Mouse (Mus musculus) kidney, embryonic 15.5 days (tissue): ENCODE results near the gene Tmprss9. TPM values are rescaled to one million over a fixed set of nuclear protein-coding genes. Genes with fewer than 3 reads are reported as not detected.

ENCODE experiments used
- ATAC-seq: fragments of 200-750 bp; cut with Nextera tagmentation; replicated peaks from 2 replicates; pipeline ENCODE4 v1.8.0; 2017; ENCODE audit warnings: moderate TSS enrichment; ENCODE audit not compliant: low FRiP score
- H3K27ac ChIP-seq: fragments of 300-500 bp; sonication (generic); 2 replicates; pipeline ENCODE4 v1.5.1; 2015; ENCODE audit warnings: mild to moderate bottlenecking, inconsistent platforms
- H3K27me3 ChIP-seq: fragments of 300-500 bp; sonication (generic); 2 replicates; pipeline ENCODE4 v1.6.1; 2015; ENCODE audit warnings: inconsistent platforms
- H3K36me3 ChIP-seq: fragments of 300-500 bp; sonication (generic); 2 replicates; pipeline ENCODE4 v1.6.1; 2015; ENCODE audit warnings: inconsistent platforms
- H3K4me1 ChIP-seq: fragments of 300-500 bp; sonication (generic); 2 replicates; pipeline ENCODE4 v1.6.1; 2015; ENCODE audit warnings: inconsistent platforms
- H3K4me2 ChIP-seq: fragments of 300-500 bp; sonication (generic); 2 replicates; pipeline ENCODE4 v1.6.1; 2015; ENCODE audit warnings: moderate library complexity, mild to moderate bottlenecking, inconsistent platforms
- H3K4me3 ChIP-seq: fragments of 300-500 bp; sonication (generic); replicated peaks from 2 replicates; pipeline ENCODE4 v1.5.1; 2015; ENCODE audit warnings: mild to moderate bottlenecking, inconsistent platforms
- H3K9ac ChIP-seq: fragments of 300-500 bp; sonication (generic); 2 replicates; pipeline ENCODE4 v1.6.1; 2015; ENCODE audit warnings: mild to moderate bottlenecking, inconsistent platforms
- H3K9me3 ChIP-seq: fragments of 300-500 bp; sonication (generic); replicated peaks from 2 replicates; pipeline ENCODE4 v1.6.1; 2016; ENCODE audit warnings: inconsistent platforms
- WGBS: fragments of 180-500 bp; shearing (Covaris S2); methylation state at CpG from one replicate; pipeline ENCODE4 v1.1.7; 2015; ENCODE audit warnings: mixed read lengths; 5-methylcytosine and 5-hydroxymethylcytosine counted together
- microRNA counts: library from miRNA; unstranded; fragments of <30 nt; microRNA quantifications from one replicate; lab custom pipeline; 2016
- microRNA-seq: library from miRNA; unstranded; fragments of <30 nt; microRNA quantifications from one replicate; pipeline ENCODE4, GENCODE M21; 2016
- polyA plus RNA-seq: library from polyadenylated mRNA; unstranded; fragments of >200 nt; fragmentation: Nextera tagmentation; extraction: Ambion mirVana; gene quantifications from 2 replicates; pipeline ENCODE4 v1.2.1, GENCODE M21; 2015

Gene Tmprss9
- polyA plus RNA-seq, 1 experiment from 2014 or later: not detected

- 64% methylated on average over 14 of the region's 14 CpGs for WGBS
- peak overlapping the region; percentile 60; the same call in 1 of the 2 replicates for H3K27ac ChIP-seq
- H3K4me2 ChIP-seq: no peak overlapping the region
- H3K9me3 ChIP-seq: no peaks in the 10 kb centered on the region
- H3K4me3 ChIP-seq: no peak overlapping the region
- no peak for ATAC-seq
- H3K27me3 ChIP-seq: no peaks in the 10 kb centered on the region
- H3K4me1 ChIP-seq: peaks cover 37% of the 10 kb centered on the region
- H3K9ac ChIP-seq: no peak overlapping the region
- H3K36me3 ChIP-seq: no peaks in the 10 kb centered on the region
Observed at GRCm38 (mm10) chr10:80946684-80947437, 75.2 kb downstream of the Tmprss9 start.

GRCm38 (mm10) chr10:80947802-80948201 is 76.2 kb downstream of the Tmprss9 start:
- WGBS: 61% methylated on average over 2 of the region's 2 CpGs
- ATAC-seq: no peak
- peak overlapping the region; percentile 60 for H3K27ac ChIP-seq
- H3K4me3 ChIP-seq: no peak overlapping the region
- H3K4me2 ChIP-seq: no peak overlapping the region
- no peaks in the 10 kb centered on the region for H3K36me3 ChIP-seq
- H3K9me3 ChIP-seq: no peaks in the 10 kb centered on the region
- peaks cover 35% of the 10 kb centered on the region for H3K4me1 ChIP-seq
- no peak overlapping the region for H3K9ac ChIP-seq
- no peaks in the 10 kb centered on the region for H3K27me3 ChIP-seq

GRCm38 (mm10) chr10:80948570-80948969 is 76.9 kb downstream of the Tmprss9 start:
- no peak overlapping the region for H3K4me2 ChIP-seq
- H3K36me3 ChIP-seq: no peaks in the 10 kb centered on the region
- 26% methylated on average over 6 of the region's 6 CpGs for WGBS
- peaks cover 28% of the 10 kb centered on the region for H3K4me1 ChIP-seq
- peak overlapping the region; percentile 60; the same call in 1 of the 2 replicates for H3K27ac ChIP-seq
- peak; percentile 63; the same call in 1 of the 2 replicates for ATAC-seq
- no peaks in the 10 kb centered on the region for H3K9me3 ChIP-seq
- H3K27me3 ChIP-seq: no peaks in the 10 kb centered on the region
- H3K4me3 ChIP-seq: no peak overlapping the region
- no peak overlapping the region for H3K9ac ChIP-seq

GRCm38 (mm10) chr10:80949081-80949480 is 77.4 kb downstream of the Tmprss9 start:
- H3K27ac ChIP-seq: no peak overlapping the region
- H3K4me1 ChIP-seq: peaks cover 25% of the 10 kb centered on the region
- H3K9me3 ChIP-seq: no peaks in the 10 kb centered on the region
- WGBS: 72% methylated on average over 3 of the region's 3 CpGs
- H3K27me3 ChIP-seq: no peaks in the 10 kb centered on the region
- H3K4me2 ChIP-seq: no peak overlapping the region
- H3K36me3 ChIP-seq: no peaks in the 10 kb centered on the region
- no peak for ATAC-seq
- H3K4me3 ChIP-seq: no peak overlapping the region
- no peak overlapping the region for H3K9ac ChIP-seq

MicroRNAs encoded within 50 kb of the gene (microRNA counts, 519-probe panel; counts per million panel counts)
- 31.7 counts per million for microRNA mmu-miR-1982 (lab: Ali Mortazavi, UCI)

Small RNAs within 50 kb of the gene (microRNA-seq; reads per million reads assigned to microRNA genes)
- 1.8 reads per million, percentile 6 among the genes with 10 or more reads in this experiment for gene Mir1982

Other genes with a start within 250 kb of the Tmprss9 start
- 156 and 183 TPM in 2 replicates for gene Csnk1g2, start 249.0 kb upstream of the Tmprss9 start, polyA plus RNA-seq
- 78.6 and 83.2 TPM in 2 replicates for gene Btbd2, start 214.8 kb upstream of the Tmprss9 start, polyA plus RNA-seq
- 95.3 and 103 TPM in 2 replicates for gene Mknk2, start 193.7 kb upstream of the Tmprss9 start, polyA plus RNA-seq
- gene Mob3a, start 169.9 kb upstream of the Tmprss9 start, polyA plus RNA-seq: 37.7 and 41.5 TPM in 2 replicates
- gene Izumo4, start 169.7 kb upstream of the Tmprss9 start, polyA plus RNA-seq: 22.8 and 26.2 TPM in 2 replicates
- 68.1 and 70.9 TPM in 2 replicates for gene Ap3d1, start 129.6 kb upstream of the Tmprss9 start, polyA plus RNA-seq
- gene Dot1l, start 116.6 kb upstream of the Tmprss9 start, polyA plus RNA-seq: 17.3 and 21.8 TPM in 2 replicates
- gene Sf3a2, start 73.7 kb upstream of the Tmprss9 start, polyA plus RNA-seq: 78.2 and 92.6 TPM in 2 replicates
- 126 and 130 TPM in 2 replicates for gene Plekhj1, start 73.2 kb upstream of the Tmprss9 start, polyA plus RNA-seq
- gene Amh, start 66.6 kb upstream of the Tmprss9 start, polyA plus RNA-seq: 0.09 TPM in 1 of 2 replicates, not detected in the other
- 5.6 and 5.7 TPM in 2 replicates for gene Jsrp1, start 58.4 kb upstream of the Tmprss9 start, polyA plus RNA-seq
- gene Oaz1, start 45.2 kb upstream of the Tmprss9 start, polyA plus RNA-seq: 1,583 and 1,739 TPM in 2 replicates
- 0.83 and 1.2 TPM in 2 replicates for gene Lingo3, start 27.8 kb upstream of the Tmprss9 start, polyA plus RNA-seq
- gene Lsm7, start 16.6 kb upstream of the Tmprss9 start, polyA plus RNA-seq: 303 and 328 TPM in 2 replicates
- gene Sppl2b, start 16.6 kb upstream of the Tmprss9 start, polyA plus RNA-seq: 43.8 and 48.1 TPM in 2 replicates
- 365 and 368 TPM in 2 replicates for gene Timm13, start 29.1 kb downstream of the Tmprss9 start, polyA plus RNA-seq
- 55.0 and 59.3 TPM in 2 replicates for gene Lmnb2, start 46.4 kb downstream of the Tmprss9 start, polyA plus RNA-seq
- 18.0 and 20.8 TPM in 2 replicates for gene Gadd45b, start 58.2 kb downstream of the Tmprss9 start, polyA plus RNA-seq
- 5.0 and 5.6 TPM in 2 replicates for gene Gng7, start 143.1 kb downstream of the Tmprss9 start, polyA plus RNA-seq
- gene Diras1, start 153.8 kb downstream of the Tmprss9 start, polyA plus RNA-seq: 0.19 and 0.23 TPM in 2 replicates
- gene Slc39a3, start 165.6 kb downstream of the Tmprss9 start, polyA plus RNA-seq: 13.7 and 16.3 TPM in 2 replicates
- 201 and 226 TPM in 2 replicates for gene Sgta, start 188.3 kb downstream of the Tmprss9 start, polyA plus RNA-seq
- 62.5 and 67.4 TPM in 2 replicates for gene Thop1, start 198.2 kb downstream of the Tmprss9 start, polyA plus RNA-seq
- 0.64 and 0.77 TPM in 2 replicates for gene Creb3l3, start 227.0 kb downstream of the Tmprss9 start, polyA plus RNA-seq
- gene Map2k2, start 234.1 kb downstream of the Tmprss9 start, polyA plus RNA-seq: 182 and 202 TPM in 2 replicates